Mouse (Mus musculus): ENCODE results near the gene Cpped1. TPM values are rescaled to one million over a fixed set of nuclear protein-coding genes. Genes with fewer than 3 reads are reported as not detected.

Gene Cpped1
- polyA plus RNA-seq, 1 experiment, result 34.9 TPM

DNA sequence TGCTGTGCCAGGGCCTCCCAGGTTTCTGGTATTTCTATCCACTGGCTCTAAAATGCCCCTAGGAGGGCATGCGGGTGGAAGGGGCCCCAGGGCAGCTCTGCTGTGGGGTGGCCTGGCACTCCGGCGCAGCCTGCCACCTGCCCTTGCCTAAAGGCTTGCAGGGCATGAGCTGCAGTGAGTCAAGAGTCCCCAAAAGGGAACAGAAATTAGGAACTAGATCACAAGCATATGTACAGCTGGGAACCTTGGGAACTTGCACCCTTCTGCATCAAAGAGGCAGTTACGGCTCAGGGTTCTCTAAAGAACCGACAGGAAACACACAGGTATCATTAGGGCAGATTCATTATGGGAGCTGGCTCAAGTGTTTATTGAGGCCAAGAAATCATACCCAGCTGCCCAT is 34.0 kb downstream of the Cpped1 start:
- Histone ChIP-seq H3K79me3 (ENCODE audit: low read depth) (no peaks in the 10 kb centered on the region), H3ac (ENCODE audit: control insufficient read depth, insufficient read length, low read depth) (no peak overlapping the region), H3K79me2 (ENCODE audit: control insufficient read depth, insufficient read depth) (no peaks in the 10 kb centered on the region), H3K36me3 (ENCODE audit: control insufficient read depth, insufficient read depth) (peaks cover 29% of the 10 kb centered on the region), H3K4me3 (ENCODE audit: insufficient read depth, poor library complexity, severe bottlenecking) (no peak overlapping the region), H3K27me3 (ENCODE audit: control insufficient read depth, insufficient read depth, insufficient read length) (no peaks in the 10 kb centered on the region)
- TF ChIP-seq MYOD1 (IDR thresholded peaks at IDR 0.05; ENCODE audit: control insufficient read depth, insufficient read length, low read depth) (no peak), MYOG (IDR thresholded peaks at IDR 0.05; ENCODE audit: control insufficient read depth, extremely low read depth, insufficient read length) (no peak), CEBPB (IDR thresholded peaks at IDR 0.05; ENCODE audit: low read depth) (no peak), CTCF (IDR thresholded peaks at IDR 0.05; ENCODE audit: control insufficient read depth, insufficient read depth, insufficient read length) (no peak), FOSL1 (IDR thresholded peaks at IDR 0.05; ENCODE audit: insufficient read depth, low read length, poor library complexity, severe bottlenecking) (no peak), USF1 (IDR thresholded peaks at IDR 0.05; ENCODE audit: low read depth) (no peak), MAX (IDR thresholded peaks at IDR 0.05) (no peak)

DNA sequence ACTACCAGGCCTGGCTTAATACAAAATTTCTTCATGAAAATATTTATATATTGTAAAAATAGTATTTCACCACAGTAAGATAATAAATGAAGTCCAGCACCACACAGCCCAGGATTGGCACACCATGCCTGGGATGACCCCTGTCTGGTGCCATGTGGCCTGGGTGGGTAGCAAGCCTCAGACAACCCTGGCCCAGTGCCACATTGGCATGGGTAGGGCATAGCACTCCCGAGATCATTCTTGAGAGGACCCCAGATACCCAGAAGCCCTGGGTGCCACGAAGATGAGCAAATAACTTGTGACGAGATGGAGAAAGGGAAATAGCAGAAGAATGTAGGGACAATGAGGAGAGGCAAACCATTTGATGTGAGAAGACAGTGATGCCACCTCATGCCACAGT is 36.0 kb downstream of the Cpped1 start:
- no peaks in the 10 kb centered on the region for H3K27me3 ChIP-seq (ENCODE audit: control insufficient read depth, insufficient read depth, insufficient read length)
- TF ChIP-seq CTCF (IDR thresholded peaks at IDR 0.05; ENCODE audit: control insufficient read depth, insufficient read depth, insufficient read length), result no peak
- TF ChIP-seq MAX (IDR thresholded peaks at IDR 0.05), result no peak
- TF ChIP-seq FOSL1 (IDR thresholded peaks at IDR 0.05; ENCODE audit: insufficient read depth, low read length, poor library complexity, severe bottlenecking), result no peak
- TF ChIP-seq MYOG (IDR thresholded peaks at IDR 0.05; ENCODE audit: control insufficient read depth, extremely low read depth, insufficient read length), result no peak
- TF ChIP-seq USF1 (IDR thresholded peaks at IDR 0.05; ENCODE audit: low read depth), result no peak

DNA sequence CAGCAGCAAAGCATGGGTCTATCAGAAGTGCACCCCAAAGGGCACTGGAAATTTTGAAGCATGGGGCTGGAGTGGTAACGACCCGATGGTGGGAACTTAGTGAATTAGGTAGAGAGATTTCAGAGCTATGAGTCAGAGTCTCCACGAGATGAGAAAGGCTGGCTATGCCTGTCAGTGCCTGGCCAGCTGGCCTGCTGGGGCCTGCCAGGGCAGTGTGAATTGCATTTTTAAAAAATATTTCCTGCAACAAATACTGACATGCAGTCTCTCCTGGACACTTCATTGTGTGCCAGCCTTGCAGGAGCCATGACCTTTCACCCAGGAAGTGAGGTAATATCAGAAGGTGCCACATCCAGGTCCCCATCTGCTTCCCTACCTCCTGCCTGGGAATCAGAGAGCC is 40.8 kb downstream of the Cpped1 start:
- TF ChIP-seq CEBPB (IDR thresholded peaks at IDR 0.05; ENCODE audit: low read depth), result no peak
- no peak for TF ChIP-seq MYOG (IDR thresholded peaks at IDR 0.05; ENCODE audit: control insufficient read depth, extremely low read depth, insufficient read length)
- TF ChIP-seq USF1 (IDR thresholded peaks at IDR 0.05; ENCODE audit: low read depth), result no peak
- no peak for TF ChIP-seq CTCF (IDR thresholded peaks at IDR 0.05; ENCODE audit: control insufficient read depth, insufficient read depth, insufficient read length)
- no peak for TF ChIP-seq MAX (IDR thresholded peaks at IDR 0.05)
- TF ChIP-seq MYOD1 (IDR thresholded peaks at IDR 0.05; ENCODE audit: control insufficient read depth, insufficient read length, low read depth), result no peak
- no peaks in the 10 kb centered on the region for H3K79me3 ChIP-seq (ENCODE audit: low read depth)

More for the DNA sequence above, 36.0 kb downstream of the Cpped1 start:
- H3K79me3 ChIP-seq (ENCODE audit: low read depth), result no peaks in the 10 kb centered on the region
- H3K36me3 ChIP-seq (ENCODE audit: control insufficient read depth, insufficient read depth), result peaks cover 23% of the 10 kb centered on the region
- no peak overlapping the region for H3K4me3 ChIP-seq (ENCODE audit: insufficient read depth, poor library complexity, severe bottlenecking)
- H3ac ChIP-seq (ENCODE audit: control insufficient read depth, insufficient read length, low read depth), result no peak overlapping the region
- H3K79me2 ChIP-seq (ENCODE audit: control insufficient read depth, insufficient read depth), result no peaks in the 10 kb centered on the region

DNA sequence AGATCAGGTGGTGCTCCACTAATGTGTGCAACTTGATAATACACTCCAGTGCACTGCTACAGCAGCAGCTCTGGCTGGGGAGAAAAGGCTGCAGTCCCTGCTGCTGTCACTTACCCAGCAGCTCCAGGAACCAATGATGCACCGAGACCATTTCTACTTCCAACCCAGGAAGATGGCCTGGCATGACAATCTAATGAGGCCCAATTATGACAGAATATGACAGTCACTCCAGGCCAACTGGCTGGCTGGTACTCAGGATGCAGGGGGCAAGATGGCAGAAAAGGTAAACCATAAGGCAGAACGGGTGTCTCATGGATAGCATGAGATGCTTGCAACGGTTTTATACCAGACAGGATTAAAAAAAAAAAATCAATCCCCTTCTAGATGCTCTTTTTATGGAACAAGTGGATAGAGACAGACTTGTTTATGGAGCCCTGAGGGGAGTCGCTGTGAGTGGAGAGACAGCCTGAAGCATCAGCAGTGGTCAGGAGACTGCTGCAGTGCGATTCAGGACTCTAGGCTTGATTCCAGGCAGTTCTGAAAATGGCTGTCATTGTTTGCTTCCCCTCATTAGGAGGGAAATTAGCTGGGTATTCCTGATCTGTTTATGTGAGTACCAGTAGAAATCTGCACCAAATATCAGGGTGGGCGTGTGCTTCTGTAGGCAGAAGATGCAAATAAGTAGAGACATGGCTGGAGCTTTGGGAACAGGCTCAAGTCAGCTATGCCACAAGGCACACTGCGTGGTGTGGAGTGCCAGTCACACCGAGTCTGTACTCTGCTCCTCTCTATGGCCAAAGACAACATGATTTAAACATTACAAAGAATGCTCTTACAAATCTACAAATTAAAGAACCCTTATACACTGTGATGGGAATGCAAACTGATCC is 56.3 kb downstream of the Cpped1 start:
- H3K79me2 ChIP-seq (ENCODE audit: control insufficient read depth, insufficient read depth), result no peaks in the 10 kb centered on the region
- H3K36me3 ChIP-seq (ENCODE audit: control insufficient read depth, insufficient read depth), result peaks cover 11% of the 10 kb centered on the region
- no peak overlapping the region for H3K4me3 ChIP-seq (ENCODE audit: insufficient read depth, poor library complexity, severe bottlenecking)
- TF ChIP-seq CEBPB (IDR thresholded peaks at IDR 0.05; ENCODE audit: low read depth) (no peak), MAX (IDR thresholded peaks at IDR 0.05) (no peak), CTCF (IDR thresholded peaks at IDR 0.05; ENCODE audit: control insufficient read depth, insufficient read depth, insufficient read length) (no peak), USF1 (IDR thresholded peaks at IDR 0.05; ENCODE audit: low read depth) (no peak), MYOD1 (IDR thresholded peaks at IDR 0.05; ENCODE audit: control insufficient read depth, insufficient read length, low read depth) (no peak), FOSL1 (IDR thresholded peaks at IDR 0.05; ENCODE audit: insufficient read depth, low read length, poor library complexity, severe bottlenecking) (no peak), MYOG (IDR thresholded peaks at IDR 0.05; ENCODE audit: control insufficient read depth, extremely low read depth, insufficient read length) (no peak)
- H3K79me3 ChIP-seq (ENCODE audit: low read depth), result no peaks in the 10 kb centered on the region
- no peak overlapping the region for H3ac ChIP-seq (ENCODE audit: control insufficient read depth, insufficient read length, low read depth)
- H3K27me3 ChIP-seq (ENCODE audit: control insufficient read depth, insufficient read depth, insufficient read length), result no peaks in the 10 kb centered on the region

More for the DNA sequence above, 40.8 kb downstream of the Cpped1 start:
- Histone ChIP-seq H3ac (ENCODE audit: control insufficient read depth, insufficient read length, low read depth) (no peak overlapping the region), H3K36me3 (ENCODE audit: control insufficient read depth, insufficient read depth) (peaks cover 8% of the 10 kb centered on the region), H3K27me3 (ENCODE audit: control insufficient read depth, insufficient read depth, insufficient read length) (no peaks in the 10 kb centered on the region), H3K79me2 (ENCODE audit: control insufficient read depth, insufficient read depth) (no peaks in the 10 kb centered on the region), H3K4me3 (ENCODE audit: insufficient read depth, poor library complexity, severe bottlenecking) (no peak overlapping the region)

DNA sequence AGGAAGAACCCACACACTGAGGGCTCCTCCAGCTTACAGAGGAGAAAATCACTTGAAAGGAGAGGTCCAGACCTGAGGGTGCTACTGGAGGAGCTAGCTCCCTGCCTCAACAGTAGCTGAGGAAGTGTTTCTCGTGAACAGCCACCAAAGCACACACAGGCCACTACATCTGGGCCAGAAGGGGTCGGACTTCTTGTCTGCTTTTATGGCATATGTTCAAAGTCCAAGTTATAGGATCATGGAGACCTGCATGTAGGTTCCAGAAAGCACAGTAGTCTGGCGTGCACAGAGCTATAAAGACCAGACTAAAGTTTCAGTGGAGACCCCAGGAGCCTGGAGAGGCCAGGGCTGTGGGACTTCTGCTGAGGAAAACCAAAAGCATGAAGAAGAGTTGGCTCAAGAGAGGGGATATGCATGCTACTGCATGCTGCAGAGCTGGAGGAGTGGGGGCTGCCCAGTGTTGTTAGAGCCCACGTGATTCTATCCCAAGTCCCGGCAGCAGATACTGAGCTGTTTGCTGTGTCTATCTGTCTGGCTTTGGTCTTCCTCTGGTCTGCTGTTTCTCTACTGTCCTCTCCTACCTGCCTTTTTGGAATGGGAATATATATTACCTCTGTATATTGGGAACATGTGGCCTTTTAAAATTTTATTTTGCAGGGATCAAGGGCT is 60.1 kb downstream of the Cpped1 start:
- no peak for TF ChIP-seq CEBPB (IDR thresholded peaks at IDR 0.05; ENCODE audit: low read depth)
- no peak for TF ChIP-seq MYOD1 (IDR thresholded peaks at IDR 0.05; ENCODE audit: control insufficient read depth, insufficient read length, low read depth)
- Histone ChIP-seq H3K79me3 (ENCODE audit: low read depth) (no peaks in the 10 kb centered on the region), H3K79me2 (ENCODE audit: control insufficient read depth, insufficient read depth) (no peaks in the 10 kb centered on the region), H3K27me3 (ENCODE audit: control insufficient read depth, insufficient read depth, insufficient read length) (no peaks in the 10 kb centered on the region), H3K4me3 (ENCODE audit: insufficient read depth, poor library complexity, severe bottlenecking) (no peak overlapping the region), H3K36me3 (ENCODE audit: control insufficient read depth, insufficient read depth) (peaks cover 7% of the 10 kb centered on the region), H3ac (ENCODE audit: control insufficient read depth, insufficient read length, low read depth) (no peak overlapping the region)
